Mouse (Mus musculus) yolk sac, embryonic 10.5 days (tissue): ENCODE data around the gene Stt3b.

Experiments
- DNase-seq: peaks from one replicate; pipeline ENCODE4 v3.0.0-alpha.2; 2017; ENCODE audit warnings: low spot score

The Stt3b gene

GRCm38 (mm10) chr9:115214572-115215571, 95.3 kb downstream of the Stt3b start:
- DNase-seq, result peak; percentile 26

GRCm38 (mm10) chr9:115213755-115214264, 96.4 kb downstream of the Stt3b start:
- no peak for DNase-seq

- no peak for DNase-seq
Observed at GRCm38 (mm10) chr9:115210535-115210934, 99.7 kb downstream of the Stt3b start.

- no peak for DNase-seq
Observed at GRCm38 (mm10) chr9:115209737-115210136, 100.5 kb downstream of the Stt3b start.

- DNase-seq, result no peak
Observed at GRCm38 (mm10) chr9:115206219-115206618, 104.0 kb downstream of the Stt3b start.

- DNase-seq, result no peak
Observed at GRCm38 (mm10) chr9:115205491-115205890, 104.7 kb downstream of the Stt3b start.

- no peak for DNase-seq
Observed at GRCm38 (mm10) chr9:115203136-115203535, 107.1 kb downstream of the Stt3b start.

- DNase-seq, result no peak
Observed at GRCm38 (mm10) chr9:115201264-115201663, 109.0 kb downstream of the Stt3b start.

- DNase-seq, result no peak
Observed at GRCm38 (mm10) chr9:115200166-115200862, 109.9 kb downstream of the Stt3b start.

- DNase-seq, result no peak
Observed at GRCm38 (mm10) chr9:115197082-115197481, 113.1 kb downstream of the Stt3b start.

GRCm38 (mm10) chr9:115192890-115193289, 117.3 kb downstream of the Stt3b start:
- DNase-seq, result no peak
